Comparison of ENCODE assay signal across 17 mouse cellular contexts in genomic region chr1:182481138-182481537, GRCm38 (mm10).
"Had no signal": no experiment of that assay in that cellular context is flagged by ENCODE, and none has a peak within 500 bp of the region (broad histone marks: within the 10 kb centered on the region; RNA-seq: fewer than 3 reads in every experiment).

No protein-coding gene starts in this region.

- H3K27ac ChIP-seq: liver, embryonic 15.5 days; lung, embryonic 15.5 days; macrophage; midbrain, embryonic 13.5 days; midbrain, embryonic 15.5 days; neural tube, embryonic 12.5 days; stomach, embryonic 15.5 days; stomach, postnatal 0 days had no signal

- H3K9ac ChIP-seq: liver, embryonic 15.5 days; liver, postnatal 0 days; lung, embryonic 15.5 days; midbrain, embryonic 13.5 days; midbrain, embryonic 15.5 days; neural tube, embryonic 12.5 days; stomach, embryonic 15.5 days had no signal

- DNase-seq: liver, postnatal 0 days; lung, adult 2 months; lung, postnatal 10 days; right cerebral cortex, postnatal 14 days; thymus, adult 2 months; thymus, postnatal 25 days; thymus, postnatal 4 days had no signal

- ATAC-seq: liver, postnatal 0 days; midbrain, embryonic 13.5 days; midbrain, embryonic 15.5 days had no signal

- H3K4me2 ChIP-seq: liver, embryonic 15.5 days; lung, embryonic 15.5 days; midbrain, embryonic 11.5 days; midbrain, embryonic 13.5 days; midbrain, embryonic 15.5 days; neural tube, embryonic 12.5 days; stomach, embryonic 15.5 days had no signal

- H3K27me3 ChIP-seq: liver, embryonic 15.5 days; lung, embryonic 15.5 days; megakaryocyte, embryonic 14.5 days; midbrain, embryonic 13.5 days; midbrain, embryonic 15.5 days; neural tube, embryonic 12.5 days; stomach, embryonic 15.5 days had no signal

- H3K4me1 ChIP-seq: liver, embryonic 15.5 days; lung, embryonic 15.5 days; midbrain, embryonic 13.5 days; midbrain, embryonic 15.5 days; neural tube, embryonic 12.5 days; stomach, embryonic 15.5 days had no signal

- H3K4me3 ChIP-seq: liver, embryonic 15.5 days; lung, embryonic 15.5 days; megakaryocyte, embryonic 14.5 days; midbrain, embryonic 13.5 days; midbrain, embryonic 15.5 days; neural tube, embryonic 12.5 days; stomach, embryonic 15.5 days had no signal

- H3K9me3 ChIP-seq: liver, embryonic 15.5 days; lung, embryonic 15.5 days; megakaryocyte, embryonic 14.5 days; midbrain, embryonic 13.5 days; midbrain, embryonic 15.5 days; neural tube, embryonic 12.5 days; stomach, embryonic 15.5 days had no signal
